Mouse (Mus musculus) heart, adult 2 months (tissue): Measurements from ENCODE around the gene AC161166.1. TPM values are rescaled to one million over a fixed set of nuclear protein-coding genes. Genes with fewer than 3 reads are reported as not detected.

ENCODE experiments used
- DNase-seq, 2 experiments: peaks; one replicate each; pipeline ENCODE4 v3.0.0; 2021
- H3K27ac ChIP-seq: fragments of 200-600 bp; 2 replicates; pipeline ENCODE4 v1.8.1; 2022
- H3K27me3 ChIP-seq: fragments of 200-500 bp; 2 replicates; pipeline ENCODE4 v1.6.1; 2012; ENCODE audit warnings: mild to moderate bottlenecking, low read length, inconsistent platforms, mixed read lengths; ENCODE audit not compliant: control insufficient read depth, insufficient read depth
- H3K36me3 ChIP-seq: fragments of 200-500 bp; 2 replicates; pipeline ENCODE4 v1.6.1; 2012; ENCODE audit warnings: low read length, inconsistent platforms; ENCODE audit not compliant: control insufficient read depth, insufficient read depth
- H3K4me1 ChIP-seq: fragments of 200-500 bp; 2 replicates; pipeline ENCODE4 v1.6.1; 2011; ENCODE audit warnings: low read length; ENCODE audit not compliant: control insufficient read depth, insufficient read depth
- H3K4me3 ChIP-seq: fragments of 200-600 bp; 2 replicates; pipeline ENCODE4 v1.8.1; 2022
- H3K79me2 ChIP-seq: fragments of 200-500 bp; replicated peaks from 2 replicates; pipeline ENCODE4 v1.6.1; 2012; ENCODE audit warnings: mild to moderate bottlenecking, inconsistent platforms, low read length, moderate library complexity, mixed read lengths; ENCODE audit not compliant: control insufficient read depth, insufficient read depth
- H3K9ac ChIP-seq: fragments of 200-500 bp; 2 replicates; pipeline ENCODE4 v1.6.1; 2012; ENCODE audit warnings: low read depth, mild to moderate bottlenecking, control low read depth, inconsistent platforms, low read length, mixed read lengths
- CTCF ChIP-seq: fragments of 200-600 bp; IDR thresholded peaks from 2 replicates; pipeline ENCODE4 v1.8.1; 2022; ENCODE audit warnings: antibody characterized with exemption, mild to moderate bottlenecking, moderate library complexity
- EP300 ChIP-seq: fragments of 200-500 bp; IDR thresholded peaks from 2 replicates; pipeline ENCODE4 v1.6.1; 2011; ENCODE audit warnings: low read depth, low read length, control low read depth; ENCODE audit not compliant: insufficient read depth
- POLR2A ChIP-seq: fragments of 200-500 bp; IDR thresholded peaks from 2 replicates; pipeline ENCODE4 v1.6.1; 2011; ENCODE audit warnings: mild to moderate bottlenecking, low read depth, low read length, control low read depth; ENCODE audit not compliant: insufficient read depth
- WGBS: fragments of 180-500 bp; shearing (Covaris S2); methylation state at CpG from one replicate; pipeline ENCODE4 v1.1.7; 2018; 5-methylcytosine and 5-hydroxymethylcytosine counted together
- intact Hi-C: fragments of 180-260 bp; cut with DNase I; formaldehyde crosslinking; loops from one replicate; pipeline ENCODE4 v1.15.1; 2025
- polyA plus RNA-seq: library from polyadenylated mRNA; depleted of rRNA; stranded (reverse); fragments of >200 nt; gene quantifications from 2 replicates; pipeline ENCODE4 v1.2.3, GENCODE M21; 2012
- total RNA-seq, 2 experiments: library from RNA; stranded (reverse); gene quantifications; 2 replicates each; pipeline ENCODE4 v1.2.3; 2021

Gene AC161166.1
- total and polyA plus RNA-seq, 3 experiments = 0.04 TPM; not detected in 2

DNA sequence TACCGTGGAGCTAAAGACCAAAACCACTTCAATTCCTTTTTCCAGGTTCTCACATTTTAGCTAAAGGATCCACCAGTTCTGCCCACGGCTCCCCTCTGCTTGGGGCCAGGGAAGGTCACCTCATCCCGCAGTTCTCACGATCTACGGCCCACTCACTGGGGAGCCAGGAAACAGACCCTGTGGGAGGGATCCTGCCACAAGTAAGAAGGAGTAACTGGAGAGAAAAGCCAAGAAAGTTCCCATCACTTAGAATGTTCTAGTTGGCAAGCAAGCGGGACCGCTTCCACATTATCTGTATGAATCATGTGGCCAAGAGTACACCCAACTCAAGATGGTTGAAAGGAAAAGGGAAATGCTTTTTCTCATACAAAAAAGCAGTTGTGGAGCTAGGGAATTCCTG is 35.4 kb downstream of the AC161166.1 start:
- no peaks in the 10 kb centered on the region for H3K36me3 ChIP-seq
- H3K4me3 ChIP-seq = no peak overlapping the region
- no peak overlapping the region for H3K27ac ChIP-seq
- H3K27me3 ChIP-seq = no peaks in the 10 kb centered on the region
- no peak overlapping the region for H3K9ac ChIP-seq
- 54% methylated on average over 7 of the region's 7 CpGs for WGBS
- no peak for TF ChIP-seq POLR2A
- no peak for TF ChIP-seq CTCF
- TF ChIP-seq EP300 = no peak
- intact Hi-C loops = loop anchor here (5.0 kb wide), 1 partner anchor 185 kb away; no protein-coding TSS in a partner anchor
- no peak for DNase-seq
- no peaks in the 10 kb centered on the region for H3K4me1 ChIP-seq
- H3K79me2 ChIP-seq = no peaks in the 10 kb centered on the region

DNA sequence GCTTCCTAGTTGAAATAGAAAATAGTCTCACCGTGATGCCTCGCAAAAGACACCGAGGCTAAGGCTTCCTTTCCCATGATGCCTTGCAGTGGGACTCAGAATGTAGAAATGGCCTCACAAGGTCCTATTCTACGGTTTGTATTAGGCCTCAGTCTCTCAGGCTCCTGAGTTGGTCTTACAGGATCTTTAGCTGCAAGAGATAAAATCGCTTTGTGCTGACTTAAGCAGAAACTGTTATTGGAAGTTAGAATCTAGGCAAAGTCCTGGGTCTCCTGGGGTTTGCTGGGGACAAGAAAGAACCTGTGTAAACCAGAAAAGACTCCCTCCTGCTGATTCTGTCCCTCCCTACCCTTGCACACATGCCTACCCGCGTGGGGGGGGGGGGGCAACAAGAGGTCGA is 35.9 kb downstream of the AC161166.1 start:
- no peak for TF ChIP-seq EP300
- TF ChIP-seq CTCF = no peak
- no peak for TF ChIP-seq POLR2A
- no peak overlapping the region for H3K9ac ChIP-seq
- DNase-seq = no peak
- no peak overlapping the region for H3K27ac ChIP-seq
- no peaks in the 10 kb centered on the region for H3K36me3 ChIP-seq
- H3K4me1 ChIP-seq = no peaks in the 10 kb centered on the region
- no peaks in the 10 kb centered on the region for H3K27me3 ChIP-seq
- intact Hi-C loops = loop anchor here (5.0 kb wide), 1 partner anchor 186 kb away; no protein-coding TSS in a partner anchor
- H3K4me3 ChIP-seq = no peak overlapping the region
- WGBS = 81% methylated on average over 8 of the region's 8 CpGs
- no peaks in the 10 kb centered on the region for H3K79me2 ChIP-seq

DNA sequence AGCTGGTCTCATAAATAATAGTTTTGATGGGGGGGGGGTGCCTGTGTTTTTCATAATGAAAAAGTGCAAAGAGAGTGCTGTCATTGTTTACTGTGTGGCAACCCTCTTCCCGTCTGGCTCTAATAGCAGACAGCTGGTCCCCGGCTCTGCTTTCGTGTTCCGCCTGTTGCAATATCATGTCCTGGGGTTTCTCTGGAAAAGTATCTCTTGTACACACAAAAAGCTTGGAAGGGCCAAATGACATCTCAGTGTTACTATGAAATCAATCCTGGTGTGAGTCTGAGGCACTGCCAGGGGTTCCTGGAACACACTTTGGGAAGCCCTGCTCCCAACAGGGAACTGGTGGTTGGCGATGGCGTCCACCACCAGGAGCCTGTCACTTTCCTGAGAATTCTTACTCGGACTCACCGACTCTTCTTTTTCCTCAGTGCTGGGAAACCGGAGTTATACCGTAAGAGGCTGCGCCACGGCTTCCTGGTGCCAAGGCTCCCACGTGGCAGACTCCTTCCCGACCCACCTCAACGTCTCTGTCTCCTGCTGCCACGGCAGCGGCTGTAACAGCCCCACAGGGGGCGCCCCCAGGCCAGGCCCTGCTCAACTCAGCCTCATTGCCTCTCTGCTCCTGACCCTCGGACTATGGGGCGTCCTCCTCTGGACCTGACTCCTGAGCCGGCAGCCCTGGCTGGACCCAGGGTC is 37.3 kb downstream of the AC161166.1 start:
- no peaks in the 10 kb centered on the region for H3K27me3 ChIP-seq
- no peak for TF ChIP-seq EP300
- TF ChIP-seq CTCF = peak; percentile 46
- no peak for TF ChIP-seq POLR2A
- H3K27ac ChIP-seq = no peak overlapping the region
- intact Hi-C loops = loop anchor here (1.0 to 5.0 kb wide), 5 partner anchors 32 to 187 kb away; partner anchors contain the start of gene Zfp428
- H3K4me3 ChIP-seq = no peak overlapping the region
- no peaks in the 10 kb centered on the region for H3K36me3 ChIP-seq
- WGBS = 55% methylated on average over 21 of the region's 21 CpGs
- DNase-seq = no peak
- no peak overlapping the region for H3K9ac ChIP-seq
- H3K79me2 ChIP-seq = no peaks in the 10 kb centered on the region
- H3K4me1 ChIP-seq = no peaks in the 10 kb centered on the region

DNA sequence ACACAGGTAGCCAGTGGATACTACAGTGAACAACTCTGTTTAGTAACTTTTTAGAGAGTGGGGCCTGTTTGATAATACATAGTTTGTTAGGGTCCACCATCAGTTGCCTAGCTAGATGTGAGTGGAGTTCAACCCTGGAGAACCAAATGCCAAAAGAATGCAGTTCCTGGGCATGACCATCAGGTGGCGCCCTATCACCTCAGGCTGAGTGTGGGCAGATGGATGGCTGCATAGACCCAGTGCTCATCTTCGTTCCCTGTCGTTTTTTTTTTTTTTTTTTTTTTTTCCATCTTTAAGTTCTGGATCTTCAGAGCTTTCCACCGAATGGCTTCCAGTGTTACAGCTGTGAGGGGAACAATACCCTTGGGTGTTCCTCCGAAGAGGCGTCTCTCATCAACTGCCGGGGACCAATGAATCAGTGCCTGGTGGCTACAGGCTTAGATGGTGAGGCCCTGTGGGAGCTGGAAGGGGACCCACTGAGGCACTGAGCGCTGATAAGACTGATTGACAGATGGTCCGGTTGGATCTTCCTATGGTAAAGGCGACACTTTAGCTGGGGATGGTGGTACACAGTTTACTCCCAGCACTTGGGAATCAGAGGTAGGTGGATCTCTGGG is 38.2 kb downstream of the AC161166.1 start:
- TF ChIP-seq CTCF (peak; percentile 87), POLR2A (no peak), EP300 (peak; percentile 90)
- Histone ChIP-seq H3K27ac (no peak overlapping the region), H3K9ac (no peak overlapping the region), H3K27me3 (no peaks in the 10 kb centered on the region), H3K36me3 (no peaks in the 10 kb centered on the region), H3K4me3 (no peak overlapping the region), H3K4me1 (no peaks in the 10 kb centered on the region), H3K79me2 (no peaks in the 10 kb centered on the region)
- intact Hi-C loops = loop anchor here (1.0 to 5.0 kb wide), 4 partner anchors 32 to 91 kb away; partner anchors contain the start of gene Zfp428
- 56% methylated on average over 10 of the region's 10 CpGs for WGBS
- peak; percentile 54 to 72 for DNase-seq

DNA sequence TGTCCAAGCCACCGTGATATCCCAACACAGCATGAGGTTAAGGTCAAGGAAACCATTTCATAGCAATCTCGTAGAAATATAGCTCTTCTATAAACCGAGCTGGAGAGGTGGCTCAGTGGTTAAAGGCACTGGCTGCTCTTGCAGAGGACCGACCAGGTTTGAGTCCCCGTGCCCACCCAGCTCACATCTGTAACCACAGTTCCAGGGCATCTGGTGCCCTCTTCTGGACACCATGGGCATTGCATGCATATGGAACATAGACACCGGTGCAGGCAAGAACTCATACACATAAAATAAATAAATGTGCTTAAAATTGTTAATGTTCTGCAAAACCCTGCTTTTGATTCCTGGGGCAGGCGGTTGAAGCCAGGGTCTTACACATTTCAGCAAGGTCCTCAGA is 39.3 kb downstream of the AC161166.1 start:
- H3K27me3 ChIP-seq = no peaks in the 10 kb centered on the region
- no peak overlapping the region for H3K4me3 ChIP-seq
- no peak for TF ChIP-seq POLR2A
- peak; percentile 79 for TF ChIP-seq CTCF
- H3K36me3 ChIP-seq = no peaks in the 10 kb centered on the region
- no peak overlapping the region for H3K9ac ChIP-seq
- intact Hi-C loops = loop anchor here (5.0 kb wide), 2 partner anchors 34 to 54 kb away; partner anchors contain the start of gene Zfp428
- DNase-seq = no peak
- H3K79me2 ChIP-seq = no peaks in the 10 kb centered on the region
- WGBS = 77% methylated on average over 7 of the region's 7 CpGs
- H3K27ac ChIP-seq = no peak overlapping the region
- no peaks in the 10 kb centered on the region for H3K4me1 ChIP-seq

DNA sequence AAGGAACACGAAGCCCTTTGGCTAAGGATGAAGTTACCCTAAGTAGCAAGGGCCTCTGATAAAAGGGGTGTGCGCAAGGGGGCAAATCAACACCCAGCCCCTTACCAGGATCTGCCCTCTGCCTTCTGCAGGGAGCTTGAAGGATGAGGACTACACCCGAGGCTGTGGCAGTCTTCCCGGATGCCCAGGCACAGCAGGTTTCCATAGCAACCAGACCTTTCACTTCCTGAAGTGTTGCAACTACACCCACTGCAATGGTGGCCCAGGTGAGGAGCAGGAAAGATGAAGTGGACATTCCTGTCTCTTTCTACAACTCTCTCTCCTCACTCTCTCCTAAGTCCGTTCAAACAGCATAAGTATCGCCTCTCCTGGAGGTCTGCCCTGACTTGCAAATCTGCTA is 39.8 kb downstream of the AC161166.1 start:
- Histone ChIP-seq H3K4me1 (no peaks in the 10 kb centered on the region), H3K27me3 (no peaks in the 10 kb centered on the region), H3K36me3 (no peaks in the 10 kb centered on the region), H3K79me2 (no peaks in the 10 kb centered on the region), H3K27ac (no peak overlapping the region), H3K4me3 (no peak overlapping the region), H3K9ac (no peak overlapping the region)
- no peak for DNase-seq
- intact Hi-C loops = loop anchor here (5.0 kb wide), 2 partner anchors 35 to 55 kb away; partner anchors contain the start of gene Zfp428
- no peak for TF ChIP-seq CTCF
- 84% methylated on average over 6 of the region's 6 CpGs for WGBS
